Mouse (Mus musculus) natural killer cell, adult 2 months (primary cell): Measurements from ENCODE around the gene Tmem81.
"Not testable (repeated sequence)": the region's sequence is repeated elsewhere in the genome, so short reads cannot be mapped to it uniquely, and the experiment has no call there.

Experiments used
- DNase-seq, 2 experiments: peaks; one replicate each; pipeline ENCODE4 v3.0.0; 2022; ENCODE audit warnings: low spot score in 2 of 2

Tmem81 gene

DNA sequence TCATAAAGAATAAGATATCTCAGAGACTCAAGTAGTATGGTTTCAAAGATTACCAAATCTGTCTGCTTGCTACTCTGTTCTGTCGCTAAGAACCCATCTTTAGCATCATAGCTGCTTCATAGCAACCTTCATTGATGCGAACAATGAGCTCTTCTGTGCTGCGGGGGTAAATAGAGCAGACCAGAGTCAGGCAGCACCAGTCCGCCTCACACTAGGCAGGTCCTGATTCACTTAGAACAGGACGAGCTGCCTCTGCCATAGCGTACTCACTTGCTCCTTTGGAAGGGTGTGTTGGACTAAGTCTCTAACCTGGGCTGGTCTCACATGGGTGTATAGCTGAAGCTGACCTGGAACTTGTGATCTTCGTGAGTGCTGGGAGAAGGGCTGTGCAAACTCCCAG, at the start of gene Tmem81:
TSS of gene Tmem81 (plus strand) at position 173 of the 400 bp plus-strand sequence.
- DNase-seq, result no peak

DNA sequence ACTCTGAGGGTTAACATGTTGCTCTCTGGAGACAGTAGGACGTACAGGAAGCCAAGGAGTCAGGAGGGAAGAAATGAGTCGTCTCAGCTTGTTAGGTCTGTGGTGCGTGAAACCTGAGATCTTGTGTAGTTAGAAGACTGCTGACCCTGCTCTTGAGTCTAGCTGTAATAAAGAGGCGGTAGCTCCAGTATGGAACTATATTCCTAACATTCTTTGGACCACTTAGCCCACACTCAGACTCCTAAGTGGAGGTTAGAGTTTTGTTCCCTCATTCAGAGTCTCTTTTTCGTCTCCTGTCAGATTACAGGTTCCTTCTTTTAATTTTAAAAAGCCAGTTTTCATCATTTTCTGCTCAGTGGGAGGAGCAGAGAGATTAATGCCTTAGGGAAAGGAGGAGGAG, 41.4 kb upstream of the Tmem81 start:
- no peak for DNase-seq

DNA sequence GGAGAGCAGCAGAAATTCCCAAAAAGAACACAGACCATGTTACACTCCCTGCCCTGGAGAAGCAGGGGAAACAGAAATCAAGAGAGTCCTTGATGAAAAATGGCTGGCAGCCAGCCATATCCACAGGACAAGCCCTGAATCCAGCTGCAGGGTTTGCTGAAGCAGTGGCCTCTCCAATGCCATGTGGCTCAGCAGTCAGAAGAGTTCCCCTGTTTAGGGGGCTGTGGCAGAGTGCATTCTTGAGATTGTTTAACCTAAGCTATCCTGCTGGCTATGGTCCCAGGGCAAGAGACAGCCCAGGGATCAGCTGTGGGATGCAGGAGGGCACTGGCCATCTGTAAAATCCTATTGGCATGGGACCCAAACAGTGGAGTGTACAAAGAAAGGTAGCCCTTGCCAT, 37.1 kb upstream of the Tmem81 start:
- no peak for DNase-seq

DNA sequence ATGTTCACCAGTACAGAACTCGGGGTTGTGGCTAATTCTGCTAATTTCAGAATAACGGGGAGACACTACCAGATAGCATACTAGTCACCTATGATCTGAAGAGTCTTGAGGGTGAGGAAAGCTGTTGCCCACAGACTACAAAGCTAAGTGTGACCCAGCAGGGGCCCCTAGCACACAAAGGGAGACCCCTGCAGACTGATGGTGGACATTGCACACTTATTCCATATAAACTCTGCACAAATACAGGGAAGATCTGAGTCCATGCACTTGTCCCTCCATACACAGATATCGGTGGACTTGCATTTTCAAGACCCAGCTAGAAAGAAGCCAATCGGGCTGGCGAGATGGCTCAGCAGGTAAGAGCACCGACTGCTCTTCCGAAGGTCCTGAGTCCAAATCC, 36.5 kb upstream of the Tmem81 start:
- no peak for DNase-seq

DNA sequence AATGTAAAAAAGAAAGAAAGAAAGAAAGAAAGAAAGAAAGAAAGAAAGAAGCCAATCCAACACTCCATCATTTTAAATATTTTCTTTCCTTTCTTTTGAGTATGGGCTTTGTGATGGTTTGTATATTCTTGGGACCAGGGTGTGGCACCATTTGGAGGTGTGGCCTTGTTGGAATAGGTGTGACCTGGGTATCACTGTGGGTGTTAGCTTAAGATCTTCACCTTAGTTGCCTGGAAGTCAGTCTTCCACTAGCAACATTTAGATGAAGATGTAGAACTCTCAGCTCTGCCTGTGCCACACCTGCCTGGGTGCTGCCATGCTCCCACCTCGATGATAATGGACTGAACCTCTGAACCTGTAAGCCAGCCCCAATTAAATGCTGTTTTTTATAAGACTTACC, 36.0 kb upstream of the Tmem81 start:
- DNase-seq, result not testable (repeated sequence)

DNA sequence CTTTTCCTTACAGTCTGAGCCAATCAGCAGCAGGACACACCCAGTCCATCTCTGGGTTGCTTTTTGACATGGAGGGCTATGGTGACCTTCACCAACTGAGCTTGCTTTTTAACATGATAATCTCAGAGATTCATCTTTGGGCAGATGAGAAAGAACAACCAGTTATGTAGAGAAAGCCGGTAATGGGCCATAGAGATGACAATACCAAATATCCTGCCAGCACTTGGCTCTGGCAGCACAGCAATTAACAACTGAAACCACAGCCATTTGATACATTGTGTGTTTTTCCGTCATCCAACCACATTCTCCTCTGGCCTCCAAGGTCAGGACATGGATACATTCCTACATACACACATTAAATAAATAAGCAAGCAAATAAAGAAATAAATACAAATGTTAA, 35.0 kb upstream of the Tmem81 start:
- no peak for DNase-seq

DNA sequence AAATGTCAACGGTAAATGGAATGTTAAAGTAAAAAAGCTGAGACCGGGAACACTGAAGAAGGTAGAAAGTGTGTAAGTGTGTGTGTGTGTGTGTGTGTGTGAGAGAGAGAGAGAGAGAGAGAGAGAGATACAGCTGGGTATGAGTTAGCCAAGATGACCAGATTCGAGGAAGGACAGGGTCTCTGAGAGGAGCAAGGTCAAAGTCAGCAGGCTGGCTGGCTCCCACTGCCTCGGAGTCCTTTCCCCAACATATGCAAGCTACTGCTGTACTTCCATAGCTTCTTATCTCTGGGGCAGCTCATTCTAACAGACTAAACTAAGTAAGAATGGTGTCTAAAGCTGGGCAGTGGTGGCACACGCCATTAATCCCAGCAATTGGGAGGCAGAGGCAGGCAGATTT, 34.5 kb upstream of the Tmem81 start:
- no peak for DNase-seq

DNA sequence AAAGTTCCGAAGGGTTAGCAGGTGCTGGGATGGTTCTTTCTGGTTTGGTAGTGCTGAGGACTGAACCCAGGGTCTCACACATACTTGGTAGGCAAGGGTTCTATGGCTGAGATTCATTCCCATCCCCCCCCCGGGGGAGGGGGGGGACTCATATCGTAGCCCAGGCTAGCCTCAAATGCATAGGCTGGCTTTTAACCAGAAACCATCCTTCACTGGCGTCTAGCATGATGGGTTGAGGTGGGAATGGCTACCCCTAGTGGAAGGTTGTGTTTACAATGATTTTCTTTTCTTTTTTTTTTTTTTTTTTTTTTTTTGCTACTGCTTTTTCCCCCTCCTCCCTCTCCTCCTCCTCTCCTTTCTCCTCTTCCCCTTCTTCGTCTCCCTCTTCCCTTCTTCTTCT, 33.5 kb upstream of the Tmem81 start:
- DNase-seq, result no peak

DNA sequence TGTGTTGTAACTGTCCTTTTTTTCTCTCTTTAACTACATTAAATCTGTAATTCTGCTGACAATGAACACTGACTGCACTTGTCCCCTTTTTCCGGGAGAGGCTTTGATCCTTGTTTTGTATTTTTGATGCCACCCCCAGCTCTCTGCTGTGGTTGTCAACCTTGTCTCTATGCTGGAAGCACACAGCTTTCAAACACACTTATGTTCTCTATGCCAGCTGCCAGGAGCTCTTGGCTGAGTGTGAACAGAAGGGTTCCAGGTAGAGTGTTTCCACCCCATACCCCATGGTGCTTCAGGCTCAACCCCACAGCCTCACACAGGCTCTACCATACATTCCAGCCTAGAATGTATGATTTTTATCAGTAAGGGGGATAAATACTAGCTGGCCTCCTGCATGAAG, 31.5 kb upstream of the Tmem81 start:
- no peak for DNase-seq

DNA sequence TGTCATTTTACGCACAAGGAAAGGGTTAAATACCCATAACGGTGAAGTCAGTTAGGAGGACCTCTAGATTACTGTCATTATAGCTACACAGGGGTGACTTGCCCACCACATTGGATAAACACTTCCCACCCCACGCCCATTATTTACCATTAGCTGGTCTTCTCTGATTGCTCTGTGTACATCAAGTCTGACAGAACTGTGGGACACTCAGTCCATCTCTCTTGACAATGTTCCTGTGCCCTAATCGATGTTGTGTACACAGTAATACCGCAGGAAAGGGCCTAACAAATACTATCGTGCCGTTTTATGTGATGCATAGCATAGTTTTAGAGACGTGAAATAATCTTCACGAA, 29.5 kb upstream of the Tmem81 start:
- no peak for DNase-seq

DNA sequence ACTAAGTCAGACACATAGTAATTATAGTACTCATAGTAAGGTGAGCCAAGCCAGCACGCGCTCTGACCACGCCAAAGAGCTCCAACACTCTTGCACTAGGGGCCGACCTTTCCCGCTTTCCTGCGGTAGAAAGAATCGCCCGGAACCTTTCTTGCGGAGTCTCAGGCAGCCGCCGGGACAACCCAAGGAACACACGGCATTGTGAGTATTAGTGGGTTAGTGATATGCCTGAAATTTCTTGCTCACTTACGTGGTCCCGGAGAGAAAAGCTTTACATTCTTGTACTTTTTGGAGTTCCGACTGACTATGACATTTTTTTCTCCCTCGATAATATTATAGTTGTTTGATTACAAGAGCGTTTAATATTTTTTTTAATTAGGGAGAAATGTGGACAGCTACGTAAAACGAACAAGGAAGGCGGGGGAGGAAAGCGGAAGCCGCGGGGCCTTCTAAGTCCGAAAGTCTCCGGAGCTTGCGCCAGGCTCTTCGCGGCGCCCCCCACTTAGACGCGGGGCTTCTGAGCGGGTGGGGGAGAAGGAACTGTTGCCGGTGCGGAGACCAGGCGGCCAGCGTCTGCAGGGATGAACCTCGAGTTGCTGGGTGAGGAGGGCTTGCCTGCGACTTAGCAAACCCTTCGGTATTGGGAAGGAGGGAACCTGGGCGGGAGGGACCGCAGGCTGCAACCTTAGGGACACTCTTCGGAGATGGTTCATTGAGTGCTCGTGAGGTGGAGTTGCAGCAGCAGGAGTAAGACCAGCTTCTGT, 28.9 kb upstream of the Tmem81 start, which contains the start of gene Rbbp5:
TSS of gene Rbbp5 (plus strand) at position 438 of the 764 bp plus-strand sequence.
- peak; percentile 86 to 87 for DNase-seq

DNA sequence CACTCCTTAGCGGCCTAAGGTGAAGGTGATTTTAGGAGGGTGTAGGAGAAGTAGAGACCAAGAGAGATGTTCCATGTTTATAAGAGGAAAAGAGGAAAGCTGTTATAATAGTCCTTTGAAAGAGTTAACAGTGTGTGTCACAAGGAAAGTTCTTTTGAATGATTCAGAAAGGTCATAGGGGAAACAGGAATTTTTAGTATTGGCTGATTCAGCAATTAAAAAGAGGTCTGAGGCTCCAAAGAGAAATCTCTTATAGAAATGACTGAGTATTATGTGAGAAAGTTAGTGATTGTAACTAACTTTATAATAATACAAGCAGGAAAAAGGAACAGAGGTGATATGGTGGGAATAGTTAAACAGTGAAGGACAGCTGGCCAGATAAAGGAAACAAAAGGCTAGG, 26.6 kb upstream of the Tmem81 start:
- DNase-seq, result no peak

DNA sequence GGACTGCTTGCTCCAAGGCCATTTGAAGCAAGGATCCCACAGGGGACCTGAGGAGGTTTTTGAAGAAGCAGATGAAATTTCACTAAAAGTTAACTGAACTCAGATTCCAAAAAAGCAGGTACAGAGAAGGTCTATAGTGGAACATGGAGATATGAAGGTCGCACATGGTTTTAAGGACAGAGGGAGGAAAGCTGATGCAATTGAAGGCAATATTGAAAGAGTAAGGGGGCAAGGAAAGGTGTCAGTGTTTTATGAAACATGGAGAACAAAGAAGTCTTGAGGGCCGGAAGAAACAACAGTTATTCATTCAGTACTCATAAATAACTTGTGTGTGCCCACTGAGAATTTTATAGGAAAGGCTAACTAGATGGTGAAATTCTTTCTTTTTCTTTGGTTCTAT, 24.4 kb upstream of the Tmem81 start:
- DNase-seq, result no peak

DNA sequence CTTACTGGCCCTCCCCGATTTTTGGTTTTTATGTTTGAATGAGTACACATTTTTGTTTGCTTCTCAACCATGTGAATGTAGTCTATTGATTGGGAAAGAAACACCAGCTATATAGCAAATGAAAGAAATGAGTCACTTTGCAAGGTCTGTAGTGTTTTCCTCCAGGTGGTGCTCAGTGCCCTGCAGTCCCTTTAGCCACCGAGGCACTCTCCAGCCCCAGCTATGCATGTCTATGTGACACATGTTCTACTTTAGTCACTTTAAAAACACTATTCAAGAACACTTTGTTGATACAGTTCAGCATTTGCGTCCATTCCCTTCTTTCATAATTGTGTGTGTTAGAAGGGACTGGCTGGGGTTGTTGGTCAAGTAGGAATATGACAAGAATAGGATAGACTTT, 22.8 kb upstream of the Tmem81 start:
- no peak for DNase-seq

DNA sequence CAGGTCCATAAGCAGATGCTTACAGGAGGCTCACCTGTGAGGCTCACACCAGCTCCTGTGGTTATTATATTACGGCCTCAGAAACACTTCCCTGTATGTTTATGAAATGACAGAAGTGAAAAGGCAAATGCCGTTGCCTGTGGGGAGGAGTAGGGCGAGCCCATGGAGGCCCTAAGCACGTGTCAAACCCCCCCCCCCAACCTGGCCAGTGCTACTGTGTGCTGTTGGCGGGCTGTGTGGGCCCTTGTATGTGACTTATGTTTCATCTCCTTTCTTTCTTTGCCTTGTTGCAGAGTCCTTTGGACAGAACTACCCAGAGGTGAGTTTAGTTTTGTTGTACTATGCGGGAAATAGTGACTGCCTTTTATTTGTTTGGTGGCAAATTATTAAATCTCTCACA, 22.3 kb upstream of the Tmem81 start:
- no peak for DNase-seq

DNA sequence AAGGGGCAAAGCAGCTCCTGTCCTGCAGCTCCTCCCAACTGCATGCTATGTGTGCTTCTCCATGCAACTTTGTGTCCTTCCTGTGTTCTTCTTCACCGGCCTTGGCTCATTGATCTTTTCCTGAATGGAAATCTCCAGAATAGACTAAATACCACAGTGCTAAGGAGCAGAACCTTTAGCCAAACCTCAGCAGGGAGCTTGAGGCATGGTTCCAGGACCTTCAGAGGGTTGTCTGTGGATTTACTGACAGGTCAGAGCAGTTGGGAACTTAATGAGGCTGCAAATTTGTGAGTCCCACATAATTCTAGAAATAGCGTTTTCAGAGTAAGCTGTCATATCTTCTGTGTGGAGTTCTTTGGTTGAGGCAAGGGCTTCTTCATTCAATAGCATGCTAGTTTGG, 5.5 kb upstream of the Tmem81 start:
- DNase-seq, result no peak

DNA sequence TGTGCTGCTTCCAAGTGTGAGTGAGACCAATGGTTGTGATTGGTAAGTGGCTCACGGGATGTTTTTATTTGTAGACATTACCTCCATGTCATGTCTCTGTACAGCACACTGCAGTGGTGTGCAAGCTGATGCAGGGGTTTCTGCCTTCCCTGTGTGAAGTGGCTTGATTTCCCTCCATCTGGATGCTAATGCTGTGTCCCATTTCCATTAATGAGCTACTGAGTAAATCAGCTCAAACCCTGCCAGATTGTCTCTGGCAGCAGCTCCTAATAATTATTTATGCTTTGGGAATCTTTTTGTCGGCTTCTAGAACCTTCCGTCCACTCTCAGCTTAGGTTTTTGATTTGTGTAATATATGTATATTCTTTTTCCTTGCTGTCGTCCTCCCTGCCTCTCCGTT, 875 bp upstream of the Tmem81 start:
- DNase-seq, result no peak

DNA sequence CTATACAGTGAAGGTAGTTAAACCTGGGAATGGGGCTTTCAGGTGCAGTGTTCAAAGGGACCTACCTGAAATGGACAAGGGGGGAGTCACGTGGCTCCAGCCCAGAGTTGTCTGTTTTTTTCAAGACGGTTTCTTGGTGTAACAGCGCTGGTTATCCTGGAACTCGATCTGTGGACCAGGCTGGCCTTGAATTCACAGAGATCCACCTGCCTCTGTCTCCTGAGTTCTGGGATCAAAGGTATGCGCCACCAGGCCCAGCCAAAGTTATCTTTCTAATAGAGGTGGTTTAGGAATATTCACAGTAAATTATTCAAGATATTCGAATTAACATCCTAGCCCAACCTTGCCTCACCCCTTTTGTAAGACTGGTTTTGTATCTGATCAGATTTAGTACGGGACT, 626 bp downstream of the Tmem81 start:
- no peak for DNase-seq

DNA sequence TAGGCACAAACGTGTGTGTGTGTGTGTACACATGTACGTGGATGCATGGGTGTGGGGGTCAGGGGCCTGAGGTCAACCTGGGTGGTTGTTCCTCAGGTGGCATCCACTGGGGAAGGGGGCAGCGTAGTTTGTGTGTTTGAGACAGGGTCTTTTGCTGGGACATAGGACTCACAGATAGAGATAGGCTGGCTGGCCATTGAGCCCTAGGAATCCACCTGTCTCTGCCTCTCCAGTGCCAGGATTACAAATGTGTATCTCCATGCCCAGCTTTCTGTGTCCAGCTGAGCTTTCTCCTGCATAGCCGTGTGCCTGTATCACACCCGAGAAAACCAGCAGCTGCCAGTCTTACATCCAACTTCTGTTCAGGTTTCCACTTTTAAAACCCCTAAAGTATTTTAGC, 3.7 kb downstream of the Tmem81 start:
- DNase-seq, result no peak

DNA sequence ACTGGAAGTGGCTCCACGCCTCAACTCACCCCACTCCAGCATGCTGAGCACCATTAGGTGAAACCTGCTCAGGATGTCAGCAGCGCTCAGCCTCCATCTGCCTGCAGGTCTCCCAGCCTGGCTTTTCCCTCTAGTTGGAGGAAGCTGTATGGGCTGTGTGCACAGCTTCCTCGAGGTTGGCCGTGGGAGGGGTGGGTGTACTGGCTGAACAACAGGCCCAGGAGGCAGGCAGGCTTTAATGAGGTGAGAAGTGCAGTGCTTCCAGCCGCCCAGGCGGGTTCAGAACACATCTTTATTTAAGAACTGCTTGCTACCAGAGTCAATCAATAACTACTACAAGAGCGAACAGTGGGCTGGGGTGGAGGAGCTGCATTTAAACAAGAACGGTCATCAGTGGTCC, 5.5 kb downstream of the Tmem81 start:
- DNase-seq, result no peak

DNA sequence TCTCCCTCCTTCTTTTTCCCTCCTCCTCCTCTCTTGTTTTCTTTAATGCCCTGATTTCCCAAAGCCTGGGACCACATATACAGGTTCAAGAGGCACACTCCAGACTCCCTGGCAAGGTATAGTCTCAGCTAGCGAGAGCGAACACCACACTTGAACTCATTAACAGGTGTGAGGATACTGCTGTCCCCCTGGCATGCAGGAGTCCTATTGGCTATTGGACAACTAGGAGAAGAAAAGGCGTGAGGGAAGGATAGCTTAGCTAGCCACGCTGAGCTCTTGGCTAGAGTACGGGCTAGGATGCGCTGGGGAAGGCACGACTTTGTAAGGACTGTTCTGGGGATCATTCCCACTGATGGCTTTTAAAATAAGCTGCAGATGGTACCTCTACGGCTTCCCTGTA, 6.1 kb downstream of the Tmem81 start:
- no peak for DNase-seq

DNA sequence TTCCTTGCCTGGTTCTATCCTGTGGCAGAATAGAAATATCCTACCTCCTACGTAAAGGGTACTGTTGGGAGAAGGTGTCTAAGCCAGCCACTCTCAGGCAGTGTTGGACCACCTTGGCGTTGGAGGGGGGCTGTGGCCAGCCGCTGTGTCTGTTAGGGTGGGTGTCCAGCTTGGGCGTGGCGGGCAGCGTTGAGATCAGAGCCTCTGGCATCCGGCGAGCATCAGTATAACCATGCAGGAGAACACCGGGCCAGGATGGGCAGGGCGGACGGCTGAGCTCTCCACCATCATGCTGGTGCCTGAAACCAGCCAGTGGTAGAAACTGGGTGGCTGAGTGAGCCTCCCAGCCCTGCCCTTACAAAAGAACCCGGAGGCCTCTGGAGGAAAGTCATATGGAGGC, 9.3 kb downstream of the Tmem81 start:
- no peak for DNase-seq

DNA sequence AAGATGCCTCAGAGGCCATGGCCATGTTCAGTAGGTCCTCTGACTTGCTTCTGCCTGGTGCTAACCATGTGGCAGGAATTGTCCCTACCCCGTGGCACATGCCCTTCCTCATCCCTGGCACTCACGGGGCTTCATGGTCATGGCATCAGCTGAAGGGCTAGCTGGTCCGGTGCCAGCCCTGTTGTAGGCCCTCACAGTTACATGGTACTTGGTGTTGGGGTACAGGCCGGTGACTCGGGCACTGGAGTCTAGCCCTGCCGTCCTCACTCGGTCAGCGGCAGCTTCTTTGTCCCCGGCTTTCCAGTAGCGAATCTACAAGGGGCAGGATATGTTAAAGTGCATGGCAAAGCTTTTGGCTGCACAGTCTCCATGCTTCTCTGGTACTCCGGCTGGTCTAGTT, 10.7 kb downstream of the Tmem81 start:
- no peak for DNase-seq

DNA sequence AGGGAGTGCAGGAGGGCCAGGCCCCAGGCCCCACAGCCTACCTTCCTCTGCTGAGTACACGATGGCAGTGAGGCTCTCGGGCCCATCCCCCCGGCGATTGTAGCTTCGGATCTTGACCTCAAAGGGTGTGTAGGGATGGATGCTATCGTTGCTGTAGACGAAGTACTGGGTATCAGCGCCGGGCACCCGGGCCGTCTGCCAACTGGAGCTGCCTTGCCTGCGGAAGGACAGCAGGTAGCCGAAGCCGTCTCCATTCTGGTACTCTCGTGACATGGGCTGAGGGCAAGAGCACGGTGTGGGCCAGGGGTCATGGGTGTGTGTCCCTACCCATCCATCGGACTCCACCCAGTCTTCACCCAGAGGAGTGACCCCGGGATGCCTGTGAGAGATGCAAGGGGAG, 12.6 kb downstream of the Tmem81 start:
- DNase-seq, result no peak
